Mouse (Mus musculus) spleen, adult 2 months (tissue): ENCODE data around the gene Cdh6.

Experiments
- CTCF ChIP-seq: fragments of 200-500 bp; IDR thresholded peaks from 2 replicates; pipeline ENCODE4 v1.5.1; 2011; ENCODE audit warnings: mild to moderate bottlenecking, inconsistent platforms; ENCODE audit not compliant: insufficient read depth, insufficient read length, insufficient replicate concordance; ENCODE audit errors: extremely low read depth
- POLR2A ChIP-seq: fragments of 200-500 bp; IDR thresholded peaks from 2 replicates; pipeline ENCODE4 v1.6.1; 2011; ENCODE audit warnings: low read depth, low read length, inconsistent platforms

DNA sequence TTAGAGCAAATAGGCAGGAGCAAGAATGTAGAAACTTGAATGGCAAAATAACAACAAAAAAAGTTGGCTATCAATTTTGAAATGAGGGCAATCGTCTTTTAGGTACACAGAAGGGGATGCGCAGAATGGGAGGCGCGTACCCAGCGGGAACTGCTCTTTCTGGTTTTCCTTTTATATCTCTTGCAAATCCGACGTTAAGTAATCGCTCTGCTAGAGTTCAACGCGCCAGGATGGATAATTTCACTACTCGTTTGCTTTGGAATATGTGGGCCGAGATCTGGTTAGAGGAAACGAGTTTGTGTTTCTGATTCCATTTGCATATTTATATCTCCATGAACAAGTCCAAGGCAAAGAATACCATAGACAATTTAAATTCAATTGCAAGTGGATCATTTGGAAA is 81.4 kb downstream of the Cdh6 start:
- TF ChIP-seq CTCF (no peak), POLR2A (no peak)
